ENCODE assay signal across 23 mouse cellular contexts in genomic region chr2:165962824-165963223, GRCm38 (mm10).
"Had no signal": no experiment of that assay in that cellular context is flagged by ENCODE, and none has a peak within 500 bp of the region (broad histone marks: within the 10 kb centered on the region; RNA-seq: fewer than 3 reads in every experiment).

No protein-coding gene starts in this region.

- H3K9ac ChIP-seq: liver, embryonic 14.5 days; lung, embryonic 15.5 days; midbrain, embryonic 12.5 days; neural tube, embryonic 13.5 days; neural tube, embryonic 15.5 days; stomach, embryonic 15.5 days had no signal

- H3K4me1 ChIP-seq: stomach, embryonic 15.5 days had no signal

- H3K4me2 ChIP-seq: lung, embryonic 15.5 days; midbrain, embryonic 12.5 days; neural tube, embryonic 13.5 days; neural tube, embryonic 15.5 days; stomach, embryonic 15.5 days had no signal

- DNase-seq: lung, adult 2 months; lung, postnatal 14 days; lung, postnatal 36 days; midbrain, embryonic 14.5 days; retina, postnatal 1 day; right cerebral cortex, adult 18-20 months; right cerebral cortex, postnatal 25 days; right cerebral cortex, postnatal 4 days; spleen, adult 18-20 months; thymus, adult 2 months; thymus, postnatal 25 days; thymus, postnatal 4 days had no signal

- H3K4me3 ChIP-seq: lung, embryonic 15.5 days; midbrain, embryonic 12.5 days; myocyte; neural tube, embryonic 13.5 days; neural tube, embryonic 15.5 days; stomach, embryonic 15.5 days had no signal

- ATAC-seq: lung, postnatal 0 days; midbrain, embryonic 16.5 days had no signal

- H3K9me3 ChIP-seq: lung, embryonic 15.5 days; midbrain, embryonic 12.5 days; neural tube, embryonic 13.5 days; neural tube, embryonic 15.5 days; stomach, embryonic 15.5 days had no signal

- H3K27me3 ChIP-seq: lung, embryonic 15.5 days; midbrain, embryonic 12.5 days; neural tube, embryonic 13.5 days; neural tube, embryonic 15.5 days; stomach, embryonic 15.5 days had no signal

- H3K36me3 ChIP-seq: lung, embryonic 15.5 days; midbrain, embryonic 12.5 days; neural tube, embryonic 13.5 days; neural tube, embryonic 15.5 days; stomach, embryonic 15.5 days had no signal

- H3K27ac ChIP-seq: liver, embryonic 14.5 days; lung, embryonic 15.5 days; macrophage; midbrain, embryonic 12.5 days; neural tube, embryonic 13.5 days; neural tube, embryonic 15.5 days; stomach, embryonic 15.5 days; stomach, postnatal 0 days had no signal
